Mouse (Mus musculus) forebrain, embryonic 11.5 days (tissue): ENCODE measurements around the gene Slc22a23. TPM values are rescaled to one million over a fixed set of nuclear protein-coding genes. Genes with fewer than 3 reads are reported as not detected.

Experiments used
- ATAC-seq: fragments of 200-750 bp; cut with Nextera tagmentation; replicated peaks from 2 replicates; pipeline ENCODE4 v1.8.0; 2017; ENCODE audit warnings: moderate TSS enrichment; ENCODE audit not compliant: low FRiP score
- DNase-seq: peaks from one replicate; pipeline ENCODE4 v3.0.0-alpha.2; 2017; ENCODE audit warnings: low spot score
- H3K27ac ChIP-seq: fragments of 300-500 bp; sonication (generic); 2 replicates; pipeline ENCODE4 v1.5.1; 2014; ENCODE audit warnings: low read depth, low read length
- H3K27me3 ChIP-seq: fragments of 300-500 bp; sonication (generic); 2 replicates; pipeline ENCODE4 v1.6.1; 2014; ENCODE audit warnings: mild to moderate bottlenecking, low read length, mixed read lengths; ENCODE audit not compliant: control insufficient read depth, insufficient read depth
- H3K36me3 ChIP-seq: fragments of 300-500 bp; sonication (generic); 2 replicates; pipeline ENCODE4 v1.6.1; 2014; ENCODE audit warnings: mild to moderate bottlenecking, low read length, moderate library complexity, mixed read lengths; ENCODE audit not compliant: control insufficient read depth, insufficient read depth
- H3K4me1 ChIP-seq: fragments of 300-500 bp; sonication (generic); replicated peaks from 2 replicates; pipeline ENCODE4 v1.6.1; 2014; ENCODE audit warnings: low read length, mixed read lengths; ENCODE audit not compliant: control insufficient read depth, insufficient read depth
- H3K4me2 ChIP-seq: fragments of 300-500 bp; sonication (generic); 2 replicates; pipeline ENCODE4 v1.6.1; 2014; ENCODE audit warnings: low read depth, mild to moderate bottlenecking, low read length, moderate library complexity, mixed read lengths; ENCODE audit not compliant: severe bottlenecking
- H3K4me3 ChIP-seq: fragments of 300-500 bp; sonication (generic); 2 replicates; pipeline ENCODE4 v1.5.1; 2014; ENCODE audit warnings: low read depth, low read length
- H3K9ac ChIP-seq: fragments of 300-500 bp; sonication (generic); 2 replicates; pipeline ENCODE4 v1.6.1; 2014; ENCODE audit warnings: low read length
- H3K9me3 ChIP-seq: fragments of 300-500 bp; sonication (generic); 2 replicates; pipeline ENCODE4 v1.6.1; 2016; ENCODE audit warnings: low read length, mixed read lengths; ENCODE audit not compliant: control insufficient read depth
- WGBS: fragments of 180-500 bp; shearing (Covaris S2); extraction: QIAGEN DNeasy Blood & Tissue Kit; methylation state at CpG from one replicate; pipeline ENCODE4 v1.1.7; 2014; 5-methylcytosine and 5-hydroxymethylcytosine counted together
- polyA plus RNA-seq: library from polyadenylated mRNA; unstranded; fragments of >200 nt; fragmentation: Nextera tagmentation; extraction: Ambion mirVana; gene quantifications from 2 replicates; pipeline ENCODE4 v1.2.1, GENCODE M21; 2014

Gene Slc22a23
- polyA plus RNA-seq, 1 experiment from 2014 or later: 16.9 TPM

GRCm38 (mm10) chr13:34299351-34300333 lies 45.3 kb downstream of the Slc22a23 start:
- Histone ChIP-seq H3K4me2 (no peak overlapping the region), H3K27me3 (no peaks in the 10 kb centered on the region), H3K4me3 (no peak overlapping the region), H3K27ac (no peak overlapping the region), H3K4me1 (no peaks in the 10 kb centered on the region), H3K9ac (no peak overlapping the region), H3K36me3 (peaks cover 3% of the 10 kb centered on the region; the same call in 1 of the 2 replicates), H3K9me3 (no peaks in the 10 kb centered on the region)
- WGBS: 93% methylated on average over 7 of the region's 7 CpGs
- DNase-seq (peak; percentile 5), ATAC-seq (no peak)

GRCm38 (mm10) chr13:34298674-34299073 lies 46.3 kb downstream of the Slc22a23 start:
- WGBS: 95% methylated on average over 5 of the region's 5 CpGs
- Histone ChIP-seq H3K4me2 (no peak overlapping the region), H3K36me3 (peaks cover 3% of the 10 kb centered on the region; the same call in 1 of the 2 replicates), H3K27ac (no peak overlapping the region), H3K4me1 (no peaks in the 10 kb centered on the region), H3K27me3 (no peaks in the 10 kb centered on the region), H3K9ac (no peak overlapping the region), H3K9me3 (no peaks in the 10 kb centered on the region), H3K4me3 (no peak overlapping the region)
- DNase-seq (peak; percentile 2), ATAC-seq (no peak)

- H3K4me3 ChIP-seq: no peak overlapping the region
- H3K4me2 ChIP-seq: no peak overlapping the region
- H3K9ac ChIP-seq: no peak overlapping the region
- H3K27me3 ChIP-seq: no peaks in the 10 kb centered on the region
- H3K36me3 ChIP-seq: peaks cover 3% of the 10 kb centered on the region; the same call in 1 of the 2 replicates
- H3K27ac ChIP-seq: no peak overlapping the region
- DNase-seq: peak; percentile 18
- no peaks in the 10 kb centered on the region for H3K9me3 ChIP-seq
- 96% methylated on average over 6 of the region's 6 CpGs for WGBS
- ATAC-seq: no peak
- H3K4me1 ChIP-seq: no peaks in the 10 kb centered on the region
Observed at GRCm38 (mm10) chr13:34298061-34298460, 46.9 kb downstream of the Slc22a23 start.

GRCm38 (mm10) chr13:34295787-34296435 lies 49.1 kb downstream of the Slc22a23 start:
- Histone ChIP-seq H3K4me3 (no peak overlapping the region), H3K9me3 (no peaks in the 10 kb centered on the region), H3K4me1 (no peaks in the 10 kb centered on the region), H3K27ac (no peak overlapping the region), H3K9ac (no peak overlapping the region), H3K4me2 (no peak overlapping the region), H3K27me3 (no peaks in the 10 kb centered on the region), H3K36me3 (peaks cover 3% of the 10 kb centered on the region; the same call in 1 of the 2 replicates)
- 96% methylated on average over 12 of the region's 12 CpGs for WGBS
- ATAC-seq: no peak
- DNase-seq: no peak

GRCm38 (mm10) chr13:34294212-34294611 lies 50.8 kb downstream of the Slc22a23 start:
- no peaks in the 10 kb centered on the region for H3K27me3 ChIP-seq
- peaks cover 3% of the 10 kb centered on the region; the same call in 1 of the 2 replicates for H3K36me3 ChIP-seq
- no peak for DNase-seq
- no peak overlapping the region for H3K27ac ChIP-seq
- no peaks in the 10 kb centered on the region; the same call in 1 of the 2 replicates for H3K4me1 ChIP-seq
- ATAC-seq: no peak
- H3K9me3 ChIP-seq: no peaks in the 10 kb centered on the region
- no peak overlapping the region for H3K9ac ChIP-seq
- 64% methylated on average over 4 of the region's 4 CpGs for WGBS
- H3K4me2 ChIP-seq: no peak overlapping the region
- H3K4me3 ChIP-seq: no peak overlapping the region

- Histone ChIP-seq H3K27ac (no peak overlapping the region), H3K27me3 (no peaks in the 10 kb centered on the region), H3K4me1 (peaks cover 11% of the 10 kb centered on the region; the same call in 1 of the 2 replicates), H3K9me3 (no peaks in the 10 kb centered on the region), H3K4me2 (no peak overlapping the region), H3K9ac (no peak overlapping the region), H3K36me3 (no peaks in the 10 kb centered on the region), H3K4me3 (no peak overlapping the region)
- ATAC-seq (no peak), DNase-seq (no peak)
- 66% methylated on average over 2 of the region's 2 CpGs for WGBS
Observed at GRCm38 (mm10) chr13:34292042-34292441, 52.9 kb downstream of the Slc22a23 start.

GRCm38 (mm10) chr13:34290346-34290745 lies 54.6 kb downstream of the Slc22a23 start:
- Histone ChIP-seq H3K36me3 (no peaks in the 10 kb centered on the region), H3K4me3 (no peak overlapping the region), H3K27ac (no peak overlapping the region), H3K4me2 (no peak overlapping the region), H3K9me3 (no peaks in the 10 kb centered on the region), H3K9ac (no peak overlapping the region), H3K4me1 (peaks cover 14% of the 10 kb centered on the region; the same call in 1 of the 2 replicates), H3K27me3 (no peaks in the 10 kb centered on the region)
- ATAC-seq (no peak), DNase-seq (no peak)
- 87% methylated on average over 1 of the region's 1 CpGs for WGBS

GRCm38 (mm10) chr13:34289567-34289966 lies 55.4 kb downstream of the Slc22a23 start:
- Histone ChIP-seq H3K9me3 (no peaks in the 10 kb centered on the region), H3K4me3 (no peak overlapping the region), H3K27ac (peak overlapping the region; percentile 38; the same call in 1 of the 2 replicates), H3K36me3 (no peaks in the 10 kb centered on the region), H3K9ac (0 out of 2 replicates have a peak overlapping the region, but pooled peaks have one; percentile 7), H3K27me3 (no peaks in the 10 kb centered on the region), H3K4me2 (no peak overlapping the region), H3K4me1 (peaks cover 14% of the 10 kb centered on the region; the same call in 1 of the 2 replicates)
- 89% methylated on average over 2 of the region's 2 CpGs for WGBS
- ATAC-seq (no peak), DNase-seq (no peak)
